9 mouse cellular contexts compared by ENCODE assay signal in the genomic region with DNA sequence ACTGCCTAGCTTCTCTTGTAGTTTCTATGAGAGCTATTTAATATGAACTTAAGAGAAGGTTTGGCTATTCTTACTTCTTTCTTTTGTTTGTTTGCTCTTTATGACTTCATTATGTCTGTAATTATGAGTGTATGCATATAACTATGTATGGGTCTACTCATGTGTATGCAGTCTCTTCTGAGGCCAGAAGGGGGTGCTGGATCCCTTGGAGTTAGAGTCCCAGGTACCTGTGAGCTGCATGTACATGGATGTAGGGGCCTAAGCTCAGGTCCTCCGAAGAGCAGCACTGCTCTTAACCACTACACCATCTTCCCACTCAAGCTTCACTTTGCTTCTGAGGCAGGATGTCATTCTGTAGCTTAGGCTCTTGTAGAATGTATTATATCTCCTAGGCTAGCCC. TPM values are rescaled to one million over a fixed set of nuclear protein-coding genes. Genes with fewer than 3 reads are reported as not detected.
A peak's percentile ranks its signal among the peaks of the same experiment; 100 is the strongest.
DNase-seq lines count a peak whose midpoint lies in the region; TF ChIP-seq lines count a peak whose summit lies in the region.
"Had no signal": no experiment of that assay in that cellular context is flagged by ENCODE, and none has a peak within 500 bp of the region (broad histone marks: within the 10 kb centered on the region; RNA-seq: fewer than 3 reads in every experiment).

No protein-coding gene starts in this region.

- no peaks in the 10 kb centered on the region for H3K4me1 ChIP-seq in thymus, adult 2 months (replicated peaks; ENCODE audit: control insufficient read depth, insufficient read depth, low read length)
- no peaks in the 10 kb centered on the region; the same call in 1 of the 2 replicates for H3K4me1 ChIP-seq in liver, adult 2 months (ENCODE audit: control insufficient read depth, insufficient read depth, low read length)

- peak; percentile 28 to 64 for DNase-seq in adrenal gland, postnatal 36 days
- DNase-seq in adrenal gland, postnatal 25 days = no peak
- peak; percentile 31 for DNase-seq in thymus, adult 2 months
- no peak for DNase-seq in thymus, adult 18-20 months
- DNase-seq in liver, adult 2 months (ENCODE audit: extremely low read depth, low read depth, low spot score) = peak; percentile 41
- peak; percentile 53 for DNase-seq in thymus, postnatal 4 days
- no peak for DNase-seq in layer of hippocampus, adult 9-11 months
- no peak for DNase-seq in cerebellum, postnatal 4 days (ENCODE audit: low spot score in 2 of 2)

- peaks cover 6% of the 10 kb centered on the region; the same call in 1 of the 2 replicates for H3K79me2 ChIP-seq in liver, adult 2 months (ENCODE audit: control insufficient read depth, insufficient read depth, low read length)

- H3K27ac ChIP-seq in thymus, adult 2 months (ENCODE audit: control insufficient read depth, insufficient read depth, low read length) = no peak overlapping the region
- no peak overlapping the region for H3K27ac ChIP-seq in liver, adult 2 months (replicated peaks; ENCODE audit: insufficient read depth, low read depth, low read length)

- H3K27me3 ChIP-seq in thymus, adult 2 months (ENCODE audit: control insufficient read depth, insufficient read depth, low read length) = no peaks in the 10 kb centered on the region
- no peaks in the 10 kb centered on the region for H3K27me3 ChIP-seq in liver, adult 2 months (ENCODE audit: control insufficient read depth, insufficient read depth, low read length)

- no peak for TF ChIP-seq POLR2A in thymus, adult 2 months (IDR thresholded peaks at IDR 0.05; ENCODE audit: control insufficient read depth, extremely low read depth, insufficient read depth, low read length, poor library complexity)
- no peak for TF ChIP-seq POLR2A in liver, adult 2 months (IDR thresholded peaks at IDR 0.05; ENCODE audit: extremely low read depth, insufficient read depth, low read length)

- no peak for TF ChIP-seq CTCF in thymus, adult 2 months (IDR thresholded peaks at IDR 0.05; ENCODE audit: borderline replicate concordance, control insufficient read depth, extremely low read depth, insufficient read depth, low read length, poor library complexity)
- TF ChIP-seq CTCF in liver, adult 2 months (IDR thresholded peaks at IDR 0.05; ENCODE audit: low read depth, low read length) = peak; percentile 64

- peaks cover 39% of the 10 kb centered on the region for H3K36me3 ChIP-seq in thymus, adult 2 months (ENCODE audit: control insufficient read depth, insufficient read depth, low read length)
- peaks cover 40% of the 10 kb centered on the region for H3K36me3 ChIP-seq in liver, adult 2 months (ENCODE audit: control insufficient read depth, insufficient read depth, low read length)

- 89% methylated on average over 1 of the region's 1 CpGs for WGBS in thymus, adult 2 months
- 80% methylated on average over 1 of the region's 1 CpGs for WGBS in liver, adult 2 months

- H3K9ac ChIP-seq in liver, adult 2 months (ENCODE audit: low read depth, low read length) = no peak overlapping the region

- H3K4me3 ChIP-seq in thymus, adult 2 months (ENCODE audit: control insufficient read depth, insufficient read depth, low read length) = no peak overlapping the region
- no peak overlapping the region for H3K4me3 ChIP-seq in liver, adult 2 months (ENCODE audit: insufficient read depth, low read depth, low read length)

RNA-seq across cellular contexts. Expression of a gene that starts 5.3 kb away (rescaled TPM):
- total RNA-seq in adrenal gland, postnatal 36 days (2021) = 100 to 1,000 TPM; 101 to 105 TPM
- 103 and 105 TPM in 2 replicates for total RNA-seq in adrenal gland, postnatal 25 days (2021)
- polyA plus RNA-seq in thymus, adult 2 months (2012; rRNA removed) = 12.5 and 16.9 TPM in 2 replicates
- total RNA-seq in liver, adult 2 months (2014; rRNA removed) = 63.0 and 78.5 TPM in 2 replicates
- 12.0 and 13.7 TPM in 2 replicates for polyA plus RNA-seq in liver, adult 2 months (2012; rRNA removed)

RNA-seq across cellular contexts. Expression of a gene that starts 5.4 kb away (rescaled TPM):
- total RNA-seq in adrenal gland, postnatal 36 days (2021) = 100 to 1,000 TPM; 287 to 331 TPM
- total RNA-seq in adrenal gland, postnatal 25 days (2021) = 276 and 283 TPM in 2 replicates
- polyA plus RNA-seq in thymus, adult 2 months (2012; rRNA removed) = 94.5 and 166 TPM in 2 replicates
- total RNA-seq in liver, adult 2 months (2014; rRNA removed) = 88.7 and 101 TPM in 2 replicates
- polyA plus RNA-seq in liver, adult 2 months (2012; rRNA removed) = 59.6 and 75.9 TPM in 2 replicates

RNA-seq across cellular contexts. Expression of a gene that starts 17.2 kb away (rescaled TPM):
- total RNA-seq in adrenal gland, postnatal 36 days (2021) = 10 to 100 TPM; 75.5 to 97.1 TPM
- total RNA-seq in adrenal gland, postnatal 25 days (2021) = 86.1 and 90.5 TPM in 2 replicates
- polyA plus RNA-seq in thymus, adult 2 months (2012; rRNA removed) = 39.4 and 43.4 TPM in 2 replicates
- 31.6 and 34.8 TPM in 2 replicates for total RNA-seq in liver, adult 2 months (2014; rRNA removed)
- 12.2 and 21.5 TPM in 2 replicates for polyA plus RNA-seq in liver, adult 2 months (2012; rRNA removed)

RNA-seq across cellular contexts. Expression of a gene that starts 33.7 kb away (rescaled TPM):
- total RNA-seq in adrenal gland, postnatal 36 days (2021) = 10 to 100 TPM in 1 of 2 experiments, not detected in 1; 12.8 TPM
- 5.2 and 10.7 TPM in 2 replicates for total RNA-seq in adrenal gland, postnatal 25 days (2021)
- 7.1 and 15.8 TPM in 2 replicates for polyA plus RNA-seq in thymus, adult 2 months (2012; rRNA removed)
- total RNA-seq in liver, adult 2 months (2014; rRNA removed) = 1.4 and 1.9 TPM in 2 replicates
- 0.93 and 1.9 TPM in 2 replicates for polyA plus RNA-seq in liver, adult 2 months (2012; rRNA removed)
- polyA plus RNA-seq: limb, embryonic 11.5 days had no signal

Comparison
In these comparisons a context has a peak if more than half of its experiments do, and no peak if none do; other contexts are left out.
1. DNase-seq: peak in adrenal gland, postnatal 36 days (2 of 2), thymus, adult 2 months (single experiment), liver, adult 2 months (single experiment) and thymus, postnatal 4 days (single experiment); none in adrenal gland, postnatal 25 days (single experiment), thymus, adult 18-20 months (0 of 2), layer of hippocampus, adult 9-11 months (single experiment) and cerebellum, postnatal 4 days (0 of 2).